Mouse (Mus musculus): ENCODE measurements at regions not wholly inside any gene's neighbourhood (a gene's known extent, or its start where the extent isn't known, plus 50 kb on each side); places are given as distances from the start of the nearest gene placed in this dataset.

- no peak for DNase-seq (ENCODE audit: low spot score)
Observed at GRCm38 (mm10) chr10:117579210-117579609, 50.1 kb upstream of the Cpm start.

- no peak for DNase-seq (ENCODE audit: low spot score)
Observed at GRCm38 (mm10) chr10:117578696-117579146, 50.6 kb upstream of the Cpm start.

GRCm38 (mm10) chr10:117577970-117578695, 51.2 kb upstream of the Cpm start:
- no peak for DNase-seq (ENCODE audit: low spot score)

GRCm38 (mm10) chr10:117576881-117577730, 52.2 kb upstream of the Cpm start:
- no peak for DNase-seq (ENCODE audit: low spot score)

GRCm38 (mm10) chr10:117576154-117576859, 53.0 kb upstream of the Cpm start:
- no peak for DNase-seq (ENCODE audit: low spot score)

- DNase-seq (ENCODE audit: low spot score) = no peak
Observed at GRCm38 (mm10) chr10:117575404-117576153, 53.7 kb upstream of the Cpm start.

GRCm38 (mm10) chr10:117574915-117575314, 54.4 kb upstream of the Cpm start:
- no peak for DNase-seq (ENCODE audit: low spot score)

- DNase-seq (ENCODE audit: low spot score) = no peak
Observed at GRCm38 (mm10) chr10:117574056-117574727, 55.1 kb upstream of the Cpm start.

- DNase-seq (ENCODE audit: low spot score) = no peak
Observed at GRCm38 (mm10) chr10:117573596-117573850, 55.8 kb upstream of the Cpm start.

GRCm38 (mm10) chr10:117572746-117573595, 56.3 kb upstream of the Cpm start:
- DNase-seq (ENCODE audit: low spot score) = no peak

GRCm38 (mm10) chr10:117571891-117572573, 57.3 kb upstream of the Cpm start:
- DNase-seq (ENCODE audit: low spot score) = no peak

GRCm38 (mm10) chr10:117570971-117571861, 58.1 kb upstream of the Cpm start:
- DNase-seq (ENCODE audit: low spot score) = no peak

- no peak for DNase-seq (ENCODE audit: low spot score)
Observed at GRCm38 (mm10) chr10:117570091-117570970, 59.0 kb upstream of the Cpm start.

GRCm38 (mm10) chr10:117569301-117570079, 59.8 kb upstream of the Cpm start:
- DNase-seq (ENCODE audit: low spot score) = no peak

- no peak for DNase-seq (ENCODE audit: low spot score)
Observed at GRCm38 (mm10) chr10:117568472-117569300, 60.6 kb upstream of the Cpm start.

- DNase-seq (ENCODE audit: low spot score) = no peak
Observed at GRCm38 (mm10) chr10:117568138-117568387, 61.2 kb upstream of the Cpm start.
